Mouse (Mus musculus) left cerebral cortex, adult 8-10 months (tissue): Measurements from ENCODE around the gene Eml2. TPM values are rescaled to one million over a fixed set of nuclear protein-coding genes. Genes with fewer than 3 reads are reported as not detected.

ENCODE experiments used
- DNase-seq, 2 experiments: peaks; one replicate each; pipeline ENCODE4 v3.0.0; 2022; ENCODE audit warnings: low spot score in 2 of 2
- total RNA-seq, 4 experiments: library from RNA; stranded (reverse); gene quantifications; 2 replicates each; pipeline ENCODE4 v1.2.4; 2022

Eml2 gene
- total RNA-seq, 4 experiments from 2014 or later = 159 to 188 (median 167) TPM

- no peak for DNase-seq
Measured at GRCm38 (mm10) chr7:19162928-19163327, 13.3 kb upstream of the Eml2 start.

GRCm38 (mm10) chr7:19163752-19164151, 12.5 kb upstream of the Eml2 start:
- no peak for DNase-seq

- DNase-seq = no peak
Measured at GRCm38 (mm10) chr7:19164189-19164588, 12.0 kb upstream of the Eml2 start.

- DNase-seq = no peak
Measured at GRCm38 (mm10) chr7:19164978-19165377, 11.2 kb upstream of the Eml2 start.

DNA sequence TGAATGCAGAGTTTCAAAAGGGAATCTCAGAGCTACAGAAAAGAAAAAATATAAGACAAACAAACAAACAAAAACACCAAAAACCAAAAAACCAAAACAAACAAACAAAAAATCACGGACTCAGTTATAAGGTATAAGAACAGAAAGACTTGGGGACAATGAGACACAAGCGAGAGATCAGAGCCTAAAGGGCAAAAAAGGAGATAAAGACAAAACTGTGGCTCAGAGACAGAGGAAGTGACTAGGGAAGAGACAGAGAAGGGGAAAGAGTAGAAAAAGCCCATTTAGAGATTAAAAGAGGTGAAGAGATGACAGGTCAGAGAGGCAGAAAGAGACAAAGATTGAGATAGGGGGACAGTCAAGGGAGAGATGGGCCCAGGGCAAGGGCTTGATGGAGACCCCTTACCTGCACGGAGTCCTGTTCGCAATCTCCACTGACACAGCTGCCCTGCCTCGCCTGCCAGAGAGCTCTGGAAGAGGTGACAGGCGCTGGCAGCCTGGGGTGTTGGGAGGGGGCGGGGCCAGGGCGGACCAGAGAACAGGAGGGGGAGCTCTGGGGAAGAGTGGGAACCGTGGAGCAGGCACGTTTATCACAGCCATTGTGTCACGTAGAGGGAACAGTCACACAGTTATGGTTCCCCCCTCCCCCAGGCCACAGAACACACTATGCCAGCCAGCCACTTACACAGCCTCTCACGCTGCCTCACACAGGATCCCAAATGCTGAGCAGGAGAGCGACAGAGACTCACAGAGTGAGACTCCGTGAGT, 10.4 kb upstream of the Eml2 start, which contains the start of gene Gipr:
Gene Gipr, minus strand, starts transcription at position 472 of the 768 bp plus-strand sequence.
- no peak for DNase-seq

DNA sequence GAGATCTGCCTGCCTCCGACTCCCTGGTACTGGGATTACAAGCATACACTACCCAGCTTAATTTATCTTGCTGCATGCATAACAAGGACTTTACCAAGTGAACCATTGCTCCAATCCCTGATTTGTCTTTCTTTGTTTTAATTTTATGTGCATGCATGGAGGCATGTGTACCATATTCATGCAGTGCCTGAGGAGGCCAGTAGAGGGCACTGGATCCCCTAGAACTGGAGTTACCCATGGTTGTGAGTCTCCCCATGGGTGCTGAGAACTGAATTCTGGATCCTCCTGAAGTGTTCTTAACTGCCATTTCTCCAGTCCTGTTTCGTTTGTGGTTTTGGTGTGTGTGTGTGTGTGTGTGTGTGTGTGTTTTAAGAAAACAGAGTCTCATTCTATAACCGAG, 9.2 kb upstream of the Eml2 start:
- DNase-seq = no peak

- DNase-seq = no peak
Measured at GRCm38 (mm10) chr7:19169506-19169905, 6.7 kb upstream of the Eml2 start.

GRCm38 (mm10) chr7:19170142-19170541, 6.1 kb upstream of the Eml2 start:
- no peak for DNase-seq

DNA sequence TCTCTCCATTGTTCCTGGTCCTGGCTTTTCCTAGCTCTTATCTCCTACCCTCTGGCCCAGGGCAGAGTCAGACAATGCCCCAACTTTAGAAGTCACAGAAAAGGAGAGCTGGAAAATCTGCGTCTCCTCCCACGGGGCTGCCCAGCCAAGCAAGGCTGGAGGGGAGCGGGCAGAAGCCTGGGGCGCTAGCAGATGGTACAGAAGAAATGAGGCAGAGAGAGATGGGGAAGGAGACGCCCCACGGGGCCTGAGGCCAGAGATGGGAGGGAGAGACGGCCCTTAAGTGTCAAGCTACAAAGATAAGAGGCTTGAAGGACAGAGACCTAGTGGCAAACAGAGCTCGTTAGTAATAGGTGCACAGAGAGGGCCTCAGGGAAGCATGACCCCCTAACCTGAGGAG, 4.4 kb upstream of the Eml2 start:
- no peak for DNase-seq

DNA sequence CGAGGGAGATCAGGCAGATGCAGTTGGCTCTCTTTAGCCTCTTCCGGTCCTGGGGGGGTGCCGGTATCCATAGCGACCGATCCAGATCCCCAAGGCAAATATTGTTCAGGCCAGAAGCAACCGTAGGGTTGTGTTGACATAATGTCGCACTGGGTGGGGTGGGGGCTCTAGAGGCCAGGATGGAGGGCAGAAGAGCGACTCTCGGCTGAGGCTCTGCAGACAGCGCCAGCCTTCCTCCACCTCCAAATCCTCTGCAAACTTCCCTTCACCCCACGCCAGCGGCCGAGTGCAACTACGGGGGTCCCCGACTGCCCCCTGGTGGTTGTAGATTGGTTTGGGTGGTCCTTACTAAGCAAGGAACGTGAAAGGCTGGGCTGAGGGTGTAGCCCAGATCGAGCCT, 3.3 kb upstream of the Eml2 start:
- peak in 1 of 2 experiments; percentile 72 for DNase-seq

DNA sequence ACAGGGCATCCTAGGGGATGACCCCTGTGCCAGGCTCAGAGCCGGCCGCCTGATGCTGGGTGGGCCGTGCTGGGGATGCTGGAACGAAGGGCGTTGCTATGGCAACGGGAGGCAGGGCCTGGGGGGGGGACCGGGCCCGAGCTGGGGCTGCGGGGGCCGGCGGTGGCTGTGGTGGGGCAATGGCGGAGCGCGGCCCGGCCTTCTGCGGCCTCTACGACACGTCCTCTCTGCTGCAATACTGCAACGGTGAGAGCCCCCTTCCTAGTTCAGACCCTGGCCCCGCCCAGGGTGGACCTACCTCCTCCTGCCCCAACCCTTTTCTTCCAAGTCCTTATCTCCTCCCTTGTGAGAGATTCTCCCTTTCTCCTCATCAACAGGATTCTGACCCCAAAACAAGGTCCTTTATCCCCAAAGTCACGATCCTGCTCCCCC, 311 bp downstream of the Eml2 start:
- no peak for DNase-seq

GRCm38 (mm10) chr7:19177216-19177615, 995 bp downstream of the Eml2 start:
- DNase-seq = no peak

- DNase-seq = peak in 1 of 2 experiments; percentile 67
Measured at GRCm38 (mm10) chr7:19178035-19178434, 1.8 kb downstream of the Eml2 start.

- DNase-seq = peak in 1 of 2 experiments; percentile 85
Measured at GRCm38 (mm10) chr7:19178443-19179092, 2.3 kb downstream of the Eml2 start.

DNA sequence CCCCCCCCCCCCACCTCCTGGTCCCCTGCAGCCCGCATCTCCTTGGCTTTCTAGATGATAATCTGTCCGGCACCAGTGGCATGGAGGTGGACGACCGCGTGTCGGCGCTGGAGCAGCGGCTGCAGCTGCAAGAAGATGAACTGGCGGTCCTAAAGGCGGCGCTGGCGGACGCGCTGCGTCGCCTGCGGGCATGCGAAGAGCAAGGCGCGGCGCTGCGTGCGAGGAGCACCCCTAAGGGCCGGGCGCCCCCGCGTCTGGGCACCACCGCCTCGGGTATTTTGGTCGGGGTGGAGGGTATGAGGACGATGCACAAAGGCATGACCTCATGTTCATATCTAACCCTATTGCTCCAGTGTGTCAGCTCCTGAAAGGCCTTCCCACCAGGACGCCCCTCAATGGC, 3.0 kb downstream of the Eml2 start:
- DNase-seq = peak in 1 of 2 experiments; percentile 67

DNA sequence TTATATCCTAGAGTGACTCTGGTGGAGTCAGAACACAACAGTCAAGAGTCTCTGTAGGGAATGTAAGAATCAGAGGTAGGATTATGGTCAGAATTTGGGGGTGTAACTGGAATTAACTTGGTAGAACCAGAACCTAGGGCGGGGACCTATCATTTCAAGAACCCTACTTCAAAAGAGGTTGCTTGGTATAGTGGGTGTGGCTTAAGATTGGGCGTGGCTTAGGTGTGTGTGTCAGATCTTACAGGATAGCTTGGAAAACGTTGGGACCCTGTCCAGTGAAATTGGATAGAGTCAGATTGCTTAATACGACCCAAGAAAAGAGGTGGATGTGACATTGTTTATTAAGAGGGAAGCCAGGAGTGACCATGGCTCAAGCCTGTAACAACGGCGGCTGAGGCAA, 3.7 kb downstream of the Eml2 start:
- DNase-seq = no peak

GRCm38 (mm10) chr7:19180862-19181429, 4.7 kb downstream of the Eml2 start:
- no peak for DNase-seq

DNA sequence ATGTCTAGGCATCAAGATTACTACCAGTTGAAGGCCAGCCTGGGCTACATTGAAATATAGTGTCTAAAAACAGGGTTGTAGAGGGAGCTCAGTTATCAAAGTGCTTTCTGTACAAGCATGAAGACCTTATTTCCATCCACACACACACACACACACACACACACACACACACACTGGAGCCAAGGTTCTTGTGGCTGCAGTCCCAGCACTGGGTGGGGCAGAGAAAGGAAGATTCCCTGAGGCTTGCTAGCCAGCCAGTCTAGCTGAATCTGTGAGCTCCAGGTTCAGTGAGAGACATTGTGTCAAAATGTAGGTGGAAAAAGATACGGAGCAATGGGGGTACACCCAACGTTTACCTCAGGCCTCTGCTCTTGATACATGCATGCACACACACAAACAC, 8.0 kb downstream of the Eml2 start:
- no peak for DNase-seq

- DNase-seq = no peak
Measured at GRCm38 (mm10) chr7:19184758-19185157, 8.5 kb downstream of the Eml2 start.

- DNase-seq = no peak
Measured at GRCm38 (mm10) chr7:19194676-19195075, 18.5 kb downstream of the Eml2 start.

DNA sequence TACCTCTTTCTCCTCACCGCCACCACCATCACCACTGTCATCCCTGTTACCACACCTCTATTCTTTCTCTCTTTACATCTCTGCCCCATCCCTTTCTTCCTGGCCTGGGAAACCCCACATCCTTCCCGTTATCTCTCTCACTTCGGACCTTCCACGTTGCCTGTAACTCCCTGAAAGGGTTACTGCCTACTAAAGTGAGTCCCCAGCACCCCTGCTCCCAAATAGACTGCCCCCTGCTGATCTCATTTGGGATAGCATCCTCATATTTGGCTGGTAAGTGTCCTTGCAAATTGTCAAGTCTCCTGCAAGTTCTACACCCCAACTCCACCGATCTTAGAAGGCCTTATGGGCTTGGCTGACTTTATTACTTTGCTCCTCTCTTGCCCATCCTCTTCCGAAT, 20.5 kb downstream of the Eml2 start:
- no peak for DNase-seq

GRCm38 (mm10) chr7:19197985-19198384, 21.8 kb downstream of the Eml2 start:
- no peak for DNase-seq

DNA sequence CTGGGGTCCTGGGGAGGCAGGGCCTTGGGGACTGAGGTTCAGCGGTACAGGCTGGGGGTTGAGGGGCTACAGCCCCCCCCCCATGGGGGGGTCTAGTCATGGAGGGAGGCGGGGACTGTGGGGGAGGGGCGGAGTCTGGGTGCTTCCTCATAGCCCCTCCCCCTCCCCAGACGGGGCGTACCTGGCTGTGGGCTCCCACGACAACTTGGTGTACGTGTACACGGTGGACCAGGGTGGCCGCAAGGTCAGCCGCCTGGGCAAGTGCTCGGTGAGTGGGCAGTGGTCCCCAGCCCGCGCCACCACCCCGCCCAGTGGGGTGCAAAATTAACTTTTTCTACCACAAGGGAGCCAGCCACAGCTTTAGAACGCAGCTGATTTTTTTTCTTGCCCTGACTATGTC, 25.4 kb downstream of the Eml2 start:
- DNase-seq = no peak
